Mouse (Mus musculus): ENCODE results near the gene Gm20388.

Gene Gm20388

GRCm38 (mm10) chr8:122462510-122462909, 2551.9 kb downstream of the Gm20388 start:
- DNase-seq: no peak

GRCm38 (mm10) chr8:122463651-122464640, 2553.3 kb downstream of the Gm20388 start:
- DNase-seq: no peak

GRCm38 (mm10) chr8:122464985-122465384, 2554.3 kb downstream of the Gm20388 start:
- no peak for DNase-seq

GRCm38 (mm10) chr8:122467816-122468215, 2557.2 kb downstream of the Gm20388 start:
- no peak for DNase-seq

- DNase-seq: no peak
Measured at GRCm38 (mm10) chr8:122469407-122469806, 2558.8 kb downstream of the Gm20388 start.

- DNase-seq: no peak
Measured at GRCm38 (mm10) chr8:122469965-122470364, 2559.3 kb downstream of the Gm20388 start.

GRCm38 (mm10) chr8:122470691-122471090, 2560.1 kb downstream of the Gm20388 start:
- no peak for DNase-seq

- no peak for DNase-seq
Measured at GRCm38 (mm10) chr8:122473911-122474421, 2563.3 kb downstream of the Gm20388 start.

GRCm38 (mm10) chr8:122474951-122475560, 2564.4 kb downstream of the Gm20388 start:
- DNase-seq: peak; percentile 74

- peak; percentile 96 for DNase-seq
Measured at GRCm38 (mm10) chr8:122475580-122476320, 2565.1 kb downstream of the Gm20388 start, which contains the start of the genes Rnf166 and Ctu2. Gene Rnf166 (minus strand): TSS chr8:122476064. Gene Ctu2 (plus strand): TSS chr8:122476143.

GRCm38 (mm10) chr8:122482448-122482847, 2571.8 kb downstream of the Gm20388 start:
- DNase-seq: no peak

- no peak for DNase-seq
Measured at GRCm38 (mm10) chr8:122483877-122484276, 2573.2 kb downstream of the Gm20388 start.

GRCm38 (mm10) chr8:122484831-122485230, 2574.2 kb downstream of the Gm20388 start:
- no peak for DNase-seq

GRCm38 (mm10) chr8:122488387-122488786, 2577.7 kb downstream of the Gm20388 start:
- DNase-seq: no peak

GRCm38 (mm10) chr8:122497016-122497734, 2586.5 kb downstream of the Gm20388 start:
- peak; percentile 73 for DNase-seq

GRCm38 (mm10) chr8:122497912-122498311, 2587.3 kb downstream of the Gm20388 start:
- no peak for DNase-seq

- DNase-seq: peak; percentile 91
Measured at GRCm38 (mm10) chr8:122500856-122501255, 2590.2 kb downstream of the Gm20388 start.

- DNase-seq: peak; percentile 49
Measured at GRCm38 (mm10) chr8:122511552-122511951, 2600.9 kb downstream of the Gm20388 start.

- DNase-seq: peak; percentile 42
Measured at GRCm38 (mm10) chr8:122512392-122512791, 2601.8 kb downstream of the Gm20388 start.

GRCm38 (mm10) chr8:122515699-122516098, 2605.1 kb downstream of the Gm20388 start:
- no peak for DNase-seq

- DNase-seq: peak; percentile 72
Measured at GRCm38 (mm10) chr8:122517541-122518190, 2607.0 kb downstream of the Gm20388 start.
